Mouse (Mus musculus): ENCODE data around the gene Otud7b. TPM values are rescaled to one million over a fixed set of nuclear protein-coding genes. Genes with fewer than 3 reads are reported as not detected.
"Not testable (repeated sequence)": the region's sequence is repeated elsewhere in the genome, so short reads cannot be mapped to it uniquely, and the experiment has no call there.

Gene Otud7b
- polyA plus RNA-seq, 1 experiment from 2014 or later, result 7.7 TPM

DNA sequence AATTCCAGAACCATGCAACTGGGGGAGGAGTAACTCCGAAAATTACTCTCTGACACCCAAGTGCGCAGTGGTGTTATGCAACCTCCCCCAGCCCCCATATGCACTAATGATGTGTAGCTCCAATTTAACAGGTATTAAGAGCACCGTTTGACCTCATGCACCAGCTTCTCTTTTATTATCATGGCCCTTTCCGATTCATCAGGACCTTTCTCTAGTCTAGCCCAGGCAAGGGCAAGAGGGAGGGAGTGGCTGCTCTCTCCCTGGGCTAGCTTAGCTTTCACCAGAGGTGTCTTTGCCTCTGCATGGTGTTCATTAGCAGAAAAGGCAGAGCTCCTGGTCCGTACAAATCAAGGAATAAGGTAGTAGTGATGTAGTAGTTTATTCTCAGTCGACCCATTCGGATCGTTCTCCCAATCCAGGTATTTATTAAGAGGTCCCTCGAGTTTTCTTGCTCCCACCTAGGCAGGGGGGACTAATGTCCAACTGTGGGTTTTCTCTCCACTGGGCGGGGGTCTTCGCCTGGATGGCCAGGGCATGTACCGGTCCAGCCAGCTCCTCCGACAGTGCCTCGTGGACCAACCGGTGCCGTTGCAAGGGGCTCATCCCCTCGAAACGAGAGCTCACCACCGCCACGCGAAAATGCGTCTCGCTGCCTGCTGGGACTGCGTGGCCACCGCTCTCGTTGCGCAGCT, 92.3 kb downstream of the Otud7b start:
- H3K4me3 ChIP-seq, result peak overlapping the region; percentile 71
- 17% methylated on average over 27 of the region's 27 CpGs for WGBS
- peak overlapping the region; percentile 91 for H3K9ac ChIP-seq
- peak overlapping the region; percentile 98 for H3K27ac ChIP-seq
- peaks cover 14% of the 10 kb centered on the region for H3K4me1 ChIP-seq
- no peaks in the 10 kb centered on the region for H3K27me3 ChIP-seq (replicated peaks)
- no peaks in the 10 kb centered on the region for H3K9me3 ChIP-seq
- peaks cover 8% of the 10 kb centered on the region; the same call in 1 of the 2 replicates for H3K36me3 ChIP-seq (replicated peaks)
- H3K4me2 ChIP-seq, result peak overlapping the region; percentile 76
- ATAC-seq (replicated peaks), result peak; percentile 18

DNA sequence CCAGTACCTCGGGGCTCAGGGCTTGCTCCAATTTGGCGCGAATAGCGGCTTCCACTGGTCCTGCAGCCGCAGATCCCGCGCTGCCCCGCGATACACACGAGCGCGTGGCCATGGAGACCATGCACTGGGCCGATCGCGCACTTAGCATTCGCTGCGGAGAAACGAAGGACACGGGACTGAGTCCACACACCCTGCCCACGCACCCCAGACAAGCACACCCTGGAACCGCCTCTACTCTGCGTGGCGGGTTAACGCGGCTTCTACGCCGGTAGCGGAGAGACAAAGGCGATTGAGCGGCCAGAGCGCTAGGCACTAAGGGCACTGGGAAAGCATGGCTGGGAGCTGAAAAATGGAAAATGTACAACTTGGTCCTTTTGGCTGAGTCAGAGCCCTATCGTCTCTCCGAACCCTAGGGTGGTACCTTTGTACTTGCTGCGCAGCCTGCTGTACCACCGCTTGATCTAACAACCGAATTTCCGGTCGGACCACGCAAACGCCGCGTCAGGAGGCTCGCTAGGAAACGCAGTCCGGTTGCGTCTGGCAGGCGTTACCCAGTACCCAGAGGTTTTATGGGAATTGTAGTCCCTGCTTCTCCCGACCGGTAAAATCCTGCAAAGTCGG, 92.9 kb downstream of the Otud7b start:
- peak overlapping the region; percentile 71 for H3K4me3 ChIP-seq
- H3K9me3 ChIP-seq, result no peaks in the 10 kb centered on the region
- H3K9ac ChIP-seq, result peak overlapping the region; percentile 91
- H3K36me3 ChIP-seq (replicated peaks), result peaks cover 6% of the 10 kb centered on the region; the same call in 1 of the 2 replicates
- peak overlapping the region; percentile 98 for H3K27ac ChIP-seq
- under 1% methylated on average over 50 of the region's 50 CpGs for WGBS
- no peaks in the 10 kb centered on the region for H3K27me3 ChIP-seq (replicated peaks)
- peak; percentile 95 for ATAC-seq (replicated peaks)
- H3K4me2 ChIP-seq, result peak overlapping the region; percentile 76
- H3K4me1 ChIP-seq, result peaks cover 14% of the 10 kb centered on the region

DNA sequence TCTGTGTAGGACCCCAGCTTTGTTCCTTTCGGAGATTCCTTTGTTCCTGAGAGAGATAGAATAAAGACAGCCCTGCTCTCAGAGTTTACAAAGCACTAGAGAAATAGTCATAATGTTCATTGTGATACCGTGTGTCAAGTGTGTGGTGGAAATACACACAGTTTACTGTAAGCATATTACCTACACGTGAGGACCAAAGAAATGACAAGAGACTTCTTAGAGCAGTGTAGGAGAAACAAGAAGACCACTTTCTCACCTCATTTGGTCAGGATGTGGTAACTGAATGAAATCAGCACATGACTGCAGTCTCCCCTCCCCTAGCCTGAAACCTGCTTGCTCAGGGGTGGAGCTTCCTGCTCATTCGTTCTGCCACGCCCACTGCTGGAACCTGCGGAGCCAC, 93.9 kb downstream of the Otud7b start:
- Histone ChIP-seq H3K9me3 (no peaks in the 10 kb centered on the region), H3K9ac (peak overlapping the region; percentile 25; the same call in 1 of the 2 replicates), H3K4me3 (peak overlapping the region; percentile 71), H3K27me3 (replicated peaks) (no peaks in the 10 kb centered on the region), H3K4me1 (peaks cover 14% of the 10 kb centered on the region), H3K36me3 (replicated peaks) (peaks cover 5% of the 10 kb centered on the region; the same call in 1 of the 2 replicates), H3K27ac (peak overlapping the region; percentile 51), H3K4me2 (peak overlapping the region; percentile 76)
- peak; percentile 50 for ATAC-seq (replicated peaks)
- 2% methylated on average over 6 of the region's 6 CpGs for WGBS

DNA sequence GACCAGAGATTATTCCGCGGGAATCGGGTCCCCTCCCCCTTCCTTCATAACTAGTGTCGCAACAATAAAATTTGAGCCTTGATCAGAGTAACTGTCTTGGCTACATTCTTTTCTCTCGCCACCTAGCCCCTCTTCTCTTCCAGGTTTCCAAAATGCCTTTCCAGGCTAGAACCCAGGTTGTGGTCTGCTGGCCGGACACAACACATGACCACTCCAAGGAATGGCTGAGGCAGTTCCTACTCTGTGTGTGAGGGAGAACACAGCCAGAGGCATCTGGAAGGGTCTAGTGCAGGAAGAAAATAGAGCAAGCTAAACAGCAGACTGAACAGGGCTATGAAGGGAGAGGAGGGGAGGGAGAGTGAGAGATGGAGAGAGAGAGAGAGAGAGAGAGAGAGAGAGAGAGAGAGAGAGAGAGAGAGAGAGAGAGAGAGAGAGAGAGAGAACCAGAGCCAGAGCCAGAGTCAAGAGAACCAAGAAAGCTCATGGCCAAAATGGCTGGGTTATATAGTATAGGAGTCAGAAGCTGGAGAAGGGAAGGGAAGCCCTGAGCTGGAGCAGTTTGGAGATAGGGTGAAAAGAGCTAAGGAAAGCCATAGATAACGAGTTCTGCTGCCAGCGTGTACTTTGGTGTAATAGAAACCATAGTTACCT, 94.4 kb downstream of the Otud7b start:
- H3K27me3 ChIP-seq (replicated peaks); H3K9ac ChIP-seq; H3K36me3 ChIP-seq (replicated peaks); H3K9me3 ChIP-seq; ATAC-seq (replicated peaks); H3K27ac ChIP-seq; H3K4me3 ChIP-seq: not testable (repeated sequence)
- Histone ChIP-seq H3K4me1 (peaks cover 14% of the 10 kb centered on the region), H3K4me2 (peak overlapping the region; percentile 76)
- 29% methylated on average over 8 of the region's 8 CpGs for WGBS

DNA sequence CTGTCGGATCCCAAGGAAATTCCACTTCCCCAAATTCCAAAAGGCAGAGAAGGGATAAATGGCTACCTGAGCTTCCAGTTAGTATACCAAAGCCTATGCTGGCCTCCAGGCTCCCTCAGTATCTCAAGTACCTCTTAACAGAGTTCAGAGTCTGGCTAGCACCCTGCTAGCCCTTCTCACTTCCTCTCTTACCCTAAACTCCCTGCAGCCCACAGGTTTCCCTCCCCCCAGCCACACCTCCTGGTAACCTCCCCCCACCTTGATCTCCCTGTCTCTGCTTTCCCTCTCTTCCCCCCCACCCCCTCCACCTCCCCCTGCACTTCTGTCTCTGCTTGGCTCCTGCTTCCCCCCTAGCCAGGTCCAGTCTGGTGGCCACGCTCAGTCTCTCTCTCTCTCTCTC, 95.4 kb downstream of the Otud7b start:
- Histone ChIP-seq H3K9me3 (no peaks in the 10 kb centered on the region), H3K27me3 (replicated peaks) (no peaks in the 10 kb centered on the region), H3K27ac (no peak overlapping the region), H3K4me1 (peaks cover 14% of the 10 kb centered on the region), H3K4me3 (no peak overlapping the region), H3K9ac (no peak overlapping the region), H3K36me3 (replicated peaks) (no peaks in the 10 kb centered on the region; the same call in 1 of the 2 replicates), H3K4me2 (no peak overlapping the region)
- no peak for ATAC-seq (replicated peaks)
- 72% methylated on average over 2 of the region's 2 CpGs for WGBS

DNA sequence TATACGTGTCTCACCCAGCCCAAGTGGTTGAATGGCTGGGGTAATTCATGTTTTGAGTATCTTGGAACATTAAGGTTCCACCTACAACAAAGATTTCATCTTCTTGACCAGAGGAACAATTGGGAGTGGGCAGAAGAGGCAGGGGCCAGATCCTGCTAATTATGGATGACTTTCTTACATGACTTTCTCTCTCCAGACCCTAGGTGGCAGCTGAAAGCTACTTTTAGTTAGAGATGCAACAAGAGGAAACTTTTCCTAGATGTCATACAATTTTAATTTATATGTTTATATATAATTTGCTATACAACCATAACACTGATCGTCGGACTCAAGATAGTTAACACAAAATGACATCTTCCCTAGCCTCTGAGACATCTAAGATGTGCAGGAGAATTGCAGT, 103.5 kb downstream of the Otud7b start:
- 87% methylated on average over 3 of the region's 3 CpGs for WGBS
- Histone ChIP-seq H3K9me3 (no peaks in the 10 kb centered on the region), H3K4me2 (no peak overlapping the region), H3K27me3 (replicated peaks) (no peaks in the 10 kb centered on the region), H3K4me3 (no peak overlapping the region), H3K4me1 (no peaks in the 10 kb centered on the region), H3K27ac (no peak overlapping the region), H3K9ac (no peak overlapping the region), H3K36me3 (replicated peaks) (no peaks in the 10 kb centered on the region)
- ATAC-seq (replicated peaks), result no peak

DNA sequence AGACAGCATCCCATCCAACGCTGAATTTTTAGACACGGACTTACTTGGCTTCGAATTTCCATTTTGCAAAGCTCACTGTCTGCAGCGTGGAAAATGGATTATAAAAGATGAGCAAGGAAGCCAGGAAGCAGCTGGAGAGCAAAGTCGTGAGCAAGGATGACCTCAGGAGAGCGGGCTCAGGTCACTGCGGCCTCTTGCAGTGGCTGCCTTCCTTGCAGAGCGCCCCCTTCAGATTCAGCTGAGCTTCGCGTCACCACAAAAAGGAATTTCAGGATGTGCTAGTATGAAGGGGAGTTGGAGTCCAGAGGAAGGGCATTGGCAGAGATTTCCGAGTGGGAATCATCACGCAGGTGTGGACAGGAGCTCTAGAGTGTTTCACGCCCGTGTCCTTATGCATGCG, 104.9 kb downstream of the Otud7b start:
- no peak overlapping the region for H3K4me2 ChIP-seq
- H3K36me3 ChIP-seq (replicated peaks), result no peaks in the 10 kb centered on the region
- no peaks in the 10 kb centered on the region for H3K4me1 ChIP-seq
- H3K27me3 ChIP-seq (replicated peaks), result no peaks in the 10 kb centered on the region
- no peak for ATAC-seq (replicated peaks)
- no peak overlapping the region for H3K4me3 ChIP-seq
- 22% methylated on average over 15 of the region's 15 CpGs for WGBS
- no peak overlapping the region for H3K9ac ChIP-seq
- H3K9me3 ChIP-seq, result no peaks in the 10 kb centered on the region
- no peak overlapping the region for H3K27ac ChIP-seq

Other genes with a start within 250 kb of the Otud7b start
- 40.0 and 40.6 TPM in 2 replicates for gene Prpf3, start 248.6 kb upstream of the Otud7b start, polyA plus RNA-seq (2015; fragmentation: Nextera tagmentation; extraction: Ambion mirVana)
- gene Mrps21, start 233.0 kb upstream of the Otud7b start, polyA plus RNA-seq (2015; fragmentation: Nextera tagmentation; extraction: Ambion mirVana), result 252 and 260 TPM in 2 replicates
- 5.0 and 5.3 TPM in 2 replicates for gene Ciart, start 222.3 kb upstream of the Otud7b start, polyA plus RNA-seq (2015; fragmentation: Nextera tagmentation; extraction: Ambion mirVana)
- 18.8 and 22.2 TPM in 2 replicates for gene BC028528, start 212.5 kb upstream of the Otud7b start, polyA plus RNA-seq (2015; fragmentation: Nextera tagmentation; extraction: Ambion mirVana)
- gene Aph1a, start 210.6 kb upstream of the Otud7b start, polyA plus RNA-seq (2015; fragmentation: Nextera tagmentation; extraction: Ambion mirVana), result 34.3 and 36.1 TPM in 2 replicates
- 10.6 and 11.1 TPM in 2 replicates for gene Car14, start 199.8 kb upstream of the Otud7b start, polyA plus RNA-seq (2015; fragmentation: Nextera tagmentation; extraction: Ambion mirVana)
- gene Anp32e, start 175.3 kb upstream of the Otud7b start, polyA plus RNA-seq (2015; fragmentation: Nextera tagmentation; extraction: Ambion mirVana), result 116 and 123 TPM in 2 replicates
- 59.3 and 63.1 TPM in 2 replicates for gene Plekho1, start 108.5 kb upstream of the Otud7b start, polyA plus RNA-seq (2015; fragmentation: Nextera tagmentation; extraction: Ambion mirVana)
- gene Vps45, start 46.1 kb upstream of the Otud7b start, polyA plus RNA-seq (2015; fragmentation: Nextera tagmentation; extraction: Ambion mirVana), result 64.4 and 65.6 TPM in 2 replicates
- gene Mtmr11, start 57.5 kb downstream of the Otud7b start, polyA plus RNA-seq (2015; fragmentation: Nextera tagmentation; extraction: Ambion mirVana), result 8.3 and 14.1 TPM in 2 replicates
- 138 and 147 TPM in 2 replicates for gene Sf3b4, start 67.8 kb downstream of the Otud7b start, polyA plus RNA-seq (2015; fragmentation: Nextera tagmentation; extraction: Ambion mirVana)
- 140 and 142 TPM in 2 replicates for gene Sv2a, start 76.6 kb downstream of the Otud7b start, polyA plus RNA-seq (2015; fragmentation: Nextera tagmentation; extraction: Ambion mirVana)
- 51.0 and 59.9 TPM in 2 replicates for gene Bola1, start 115.2 kb downstream of the Otud7b start, polyA plus RNA-seq (2015; fragmentation: Nextera tagmentation; extraction: Ambion mirVana)
- 0.92 TPM in 1 of 2 replicates, not detected in the other for gene Hist2h2ab, start 115.3 kb downstream of the Otud7b start, polyA plus RNA-seq (2015; fragmentation: Nextera tagmentation; extraction: Ambion mirVana)
- gene Hist2h2ac, start 116.4 kb downstream of the Otud7b start, polyA plus RNA-seq (2015; fragmentation: Nextera tagmentation; extraction: Ambion mirVana), result 1.8 and 2.2 TPM in 2 replicates
- gene Hist2h2be, start 116.6 kb downstream of the Otud7b start, polyA plus RNA-seq (2015; fragmentation: Nextera tagmentation; extraction: Ambion mirVana), result 5.1 and 5.4 TPM in 2 replicates
- gene Hist2h3c2, start 134.6 kb downstream of the Otud7b start, polyA plus RNA-seq (2015; fragmentation: Nextera tagmentation; extraction: Ambion mirVana), result 2.3 and 2.4 TPM in 2 replicates
- gene Hist2h2aa2, start 135.7 kb downstream of the Otud7b start, polyA plus RNA-seq (2015; fragmentation: Nextera tagmentation; extraction: Ambion mirVana), result 44.8 and 51.7 TPM in 2 replicates
- 14.4 and 19.2 TPM in 2 replicates for gene Hist2h2aa1, start 141.0 kb downstream of the Otud7b start, polyA plus RNA-seq (2015; fragmentation: Nextera tagmentation; extraction: Ambion mirVana)
- 0.11 TPM in 1 of 2 replicates, not detected in the other for gene Hist2h3c1, start 142.2 kb downstream of the Otud7b start, polyA plus RNA-seq (2015; fragmentation: Nextera tagmentation; extraction: Ambion mirVana)
- gene Hist2h4, start 158.8 kb downstream of the Otud7b start, polyA plus RNA-seq (2015; fragmentation: Nextera tagmentation; extraction: Ambion mirVana), result 5.6 and 6.1 TPM in 2 replicates
- 12.8 and 13.1 TPM in 2 replicates for gene Hist2h3b, start 164.1 kb downstream of the Otud7b start, polyA plus RNA-seq (2015; fragmentation: Nextera tagmentation; extraction: Ambion mirVana)
- 1.9 and 2.6 TPM in 2 replicates for gene Hist2h2bb, start 165.2 kb downstream of the Otud7b start, polyA plus RNA-seq (2015; fragmentation: Nextera tagmentation; extraction: Ambion mirVana)
- 1.0 and 1.7 TPM in 2 replicates for gene Fcgr1, start 189.4 kb downstream of the Otud7b start, polyA plus RNA-seq (2015; fragmentation: Nextera tagmentation; extraction: Ambion mirVana)

Measured in midbrain, embryonic 15.5 days (tissue).